12 mouse cellular contexts compared by ENCODE assay signal in the genomic region with DNA sequence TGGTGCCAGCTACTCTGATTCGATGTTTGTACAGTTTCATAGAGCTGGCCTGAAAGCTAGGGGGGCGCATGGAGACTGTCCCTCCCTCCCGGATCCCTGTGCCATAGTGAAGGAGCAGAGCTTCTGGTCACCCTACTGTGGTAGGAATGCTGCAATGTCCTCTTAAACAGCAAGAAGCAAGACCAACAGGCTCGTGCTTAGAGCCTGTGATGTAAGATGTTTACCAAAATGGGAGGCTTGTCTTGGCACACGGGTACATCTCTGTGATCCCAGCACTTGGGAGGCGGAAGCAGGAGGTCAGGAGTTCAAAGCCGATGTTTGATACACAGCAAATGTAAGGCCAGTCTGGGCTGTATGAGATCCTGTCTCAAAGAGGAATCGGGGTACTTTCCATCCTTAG. TPM values are rescaled to one million over a fixed set of nuclear protein-coding genes. Genes with fewer than 3 reads are reported as not detected.
DNase-seq lines count a peak whose midpoint lies in the region; ATAC-seq lines count a peak whose summit lies in the region.
"Had no signal": no experiment of that assay in that cellular context is flagged by ENCODE, and none has a peak within 500 bp of the region (broad histone marks: within the 10 kb centered on the region; RNA-seq: fewer than 3 reads in every experiment).

No protein-coding gene starts in this region.

- no peak overlapping the region for H3K4me3 ChIP-seq in kidney, embryonic 15.5 days (replicated peaks)
- H3K4me3 ChIP-seq: hindbrain, embryonic 13.5 days; liver, embryonic 13.5 days had no signal

- H3K27ac ChIP-seq in kidney, embryonic 15.5 days = no peak overlapping the region
- H3K27ac ChIP-seq: hindbrain, embryonic 13.5 days; liver, embryonic 13.5 days had no signal

- WGBS in kidney, embryonic 15.5 days = 83% methylated on average over 8 of the region's 8 CpGs

- H3K27me3 ChIP-seq in kidney, embryonic 15.5 days = no peaks in the 10 kb centered on the region
- H3K27me3 ChIP-seq: hindbrain, embryonic 13.5 days; liver, embryonic 13.5 days had no signal

- H3K9ac ChIP-seq in kidney, embryonic 15.5 days = no peak overlapping the region
- H3K9ac ChIP-seq: hindbrain, embryonic 13.5 days; liver, embryonic 13.5 days had no signal

- H3K4me2 ChIP-seq in kidney, embryonic 15.5 days = no peak overlapping the region
- H3K4me2 ChIP-seq: hindbrain, embryonic 13.5 days; liver, embryonic 13.5 days had no signal

- H3K4me1 ChIP-seq in kidney, embryonic 15.5 days = peaks cover 21% of the 10 kb centered on the region

- DNase-seq in cerebellum, adult 9-10 months = peak; percentile 53
- DNase-seq in cerebellum, adult 9-11 months = no peak
- DNase-seq in kidney, adult 18-20 months = peak; percentile 33
- peak; percentile 60 for DNase-seq in kidney, adult 9 months
- DNase-seq in lung, postnatal 10 days = peak; percentile 71
- DNase-seq in urinary bladder, postnatal 10 days (ENCODE audit: low spot score) = no peak
- DNase-seq: gastrocnemius, postnatal 36 days; liver, embryonic 13.5 days; thymus, postnatal 25 days had no signal

- ATAC-seq in kidney, embryonic 15.5 days (replicated peaks; ENCODE audit: low FRiP score) = no peak
- ATAC-seq in monocyte, adult 5-6 weeks (replicated peaks; ENCODE audit: insufficient number of reproducible peaks, low FRiP score, low TSS enrichment, poor library complexity, severe bottlenecking) = no peak

- peaks cover 65% of the 10 kb centered on the region for H3K36me3 ChIP-seq in kidney, embryonic 15.5 days

- no peaks in the 10 kb centered on the region for H3K9me3 ChIP-seq in kidney, embryonic 15.5 days (replicated peaks)
- H3K9me3 ChIP-seq: hindbrain, embryonic 13.5 days; liver, embryonic 13.5 days had no signal

RNA-seq across cellular contexts. Expression of a gene that starts 31.0 kb away (rescaled TPM):
- polyA plus RNA-seq in kidney, embryonic 15.5 days (2015; fragmentation: Nextera tagmentation; extraction: Ambion mirVana) = 14.5 and 15.5 TPM in 2 replicates
- total RNA-seq in monocyte, adult 5-6 weeks (2017) = 26.0 to 30.5 TPM (median 27.2 TPM) in 3 replicates

RNA-seq across cellular contexts. Expression of a gene that starts 46.9 kb away (rescaled TPM):
- polyA plus RNA-seq in kidney, embryonic 15.5 days (2015; fragmentation: Nextera tagmentation; extraction: Ambion mirVana) = 25.2 and 27.4 TPM in 2 replicates
- total RNA-seq in monocyte, adult 5-6 weeks (2017) = 3.6 to 10.5 TPM (median 5.7 TPM) in 3 replicates

Comparison
In these comparisons a context has a peak if more than half of its experiments do, and no peak if none do; other contexts are left out.
1. DNase-seq: peak in cerebellum, adult 9-10 months (single experiment), kidney, adult 18-20 months (single experiment), kidney, adult 9 months (single experiment) and lung, postnatal 10 days (single experiment); none in cerebellum, adult 9-11 months (single experiment) and urinary bladder, postnatal 10 days (single experiment).